Mouse (Mus musculus): ENCODE measurements around the gene Myd88.
A peak's percentile ranks its signal among the peaks of the same experiment; 100 is the strongest.
"Not testable (repeated sequence)": the region's sequence is repeated elsewhere in the genome, so short reads cannot be mapped to it uniquely, and the experiment has no call there.

The Myd88 gene

DNA sequence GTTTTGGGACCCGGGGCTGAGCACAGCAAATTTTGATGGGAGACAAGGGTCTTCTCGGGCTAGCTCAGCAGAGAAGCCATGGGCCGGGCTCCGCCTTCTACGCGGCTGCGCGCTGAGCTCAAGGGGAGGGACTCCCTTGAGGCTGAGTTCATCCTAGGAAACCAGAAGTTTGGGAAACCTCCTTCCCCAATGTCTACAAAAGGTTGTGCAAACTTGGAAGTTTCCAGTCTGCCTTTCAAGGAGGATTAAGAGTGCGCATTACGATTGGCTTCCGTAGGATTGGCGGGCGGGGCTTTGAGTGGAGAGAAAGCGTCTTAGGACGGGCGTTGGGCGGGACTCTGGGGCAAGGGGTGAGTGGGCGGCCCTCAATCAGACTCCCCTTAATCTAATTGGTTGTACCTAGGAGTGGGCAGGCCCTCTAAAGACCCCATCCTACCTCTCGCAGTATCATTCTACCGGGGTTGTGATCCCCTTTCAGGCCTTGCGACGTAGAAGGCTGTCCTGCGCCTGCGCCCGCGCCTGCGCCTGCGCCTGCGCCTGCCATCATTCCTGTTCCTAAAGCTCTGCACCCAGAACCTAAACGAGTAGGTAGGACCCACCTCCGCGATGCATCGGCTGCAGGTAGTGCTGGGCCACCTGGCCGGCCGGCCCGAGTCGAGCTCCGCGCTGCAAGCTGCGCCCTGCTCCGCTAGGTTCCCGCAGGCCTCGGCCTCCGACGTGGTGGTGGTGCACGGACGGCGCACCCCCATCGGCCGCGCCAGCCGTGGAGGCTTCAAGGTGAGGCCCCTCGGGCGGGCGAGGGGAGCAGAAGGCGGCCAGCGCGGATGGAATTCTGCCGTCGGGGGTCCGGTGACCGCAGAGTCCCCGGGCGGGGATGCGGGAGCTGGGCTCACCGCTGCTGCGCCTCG is at the start of gene Myd88:
Gene Myd88, minus strand, starts transcription at position 503 of the 908 bp plus-strand sequence.
- DNase-seq, result peak; percentile 99

DNA sequence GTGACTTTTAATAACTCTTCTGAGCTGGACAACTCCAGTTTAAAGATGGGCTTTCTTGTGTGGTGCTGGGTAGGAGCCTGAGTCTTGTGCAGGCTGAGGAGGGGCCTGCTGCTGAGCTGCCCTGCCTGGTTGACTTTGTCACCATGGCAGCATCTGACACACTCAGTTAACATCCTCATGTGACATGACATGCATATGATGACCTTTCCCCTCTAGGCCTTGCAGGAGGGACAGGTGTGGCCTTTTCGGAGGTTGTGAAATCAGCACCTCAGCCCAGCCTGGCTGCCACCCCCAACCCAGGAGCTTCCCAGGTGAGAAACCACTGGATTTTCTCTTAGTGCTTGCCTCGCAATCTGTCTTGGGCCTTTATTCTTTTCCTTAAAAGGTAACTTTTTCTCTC is 49.0 kb upstream of the Myd88 start:
- no peak for DNase-seq

DNA sequence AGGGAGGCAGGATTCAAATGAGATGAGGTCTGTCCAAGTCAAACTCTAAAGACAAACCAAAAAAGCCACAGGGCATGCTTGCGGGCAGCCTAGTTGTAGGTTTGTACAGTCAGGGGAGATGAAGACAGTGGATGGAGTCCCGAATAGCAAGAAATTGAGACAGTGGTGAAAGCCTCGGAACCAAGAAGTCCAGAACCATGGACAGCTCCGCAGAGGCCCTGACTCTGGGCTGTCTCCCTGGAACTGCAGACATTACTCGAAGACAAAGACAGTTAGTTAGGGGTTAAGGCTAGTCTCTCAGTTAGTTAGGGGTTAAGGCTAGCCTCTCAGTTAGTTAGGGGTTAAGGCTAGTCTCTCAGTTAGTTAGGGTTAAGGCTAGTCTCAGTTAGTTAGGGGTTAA is 47.7 kb upstream of the Myd88 start:
- no peak for DNase-seq

DNA sequence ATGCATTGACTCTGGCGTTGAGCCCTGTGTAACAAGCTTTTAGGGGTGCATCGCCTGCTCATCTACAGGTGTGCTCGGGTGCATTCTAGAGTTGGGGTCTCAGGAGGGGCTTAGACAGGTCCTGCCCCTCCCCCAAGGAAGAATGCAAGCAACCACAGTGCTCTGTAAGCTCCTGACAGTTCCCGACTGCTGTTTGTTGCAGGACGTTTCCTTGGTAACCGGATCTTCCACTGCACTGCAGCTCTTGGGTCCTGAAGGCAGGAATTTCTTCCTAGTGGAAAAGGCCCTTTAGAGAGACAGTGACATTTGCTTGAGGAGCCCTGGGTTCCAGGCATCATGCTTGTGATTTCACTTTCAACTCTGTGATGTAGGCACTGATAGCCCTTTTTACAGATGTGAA is 41.4 kb upstream of the Myd88 start:
- DNase-seq, result no peak

DNA sequence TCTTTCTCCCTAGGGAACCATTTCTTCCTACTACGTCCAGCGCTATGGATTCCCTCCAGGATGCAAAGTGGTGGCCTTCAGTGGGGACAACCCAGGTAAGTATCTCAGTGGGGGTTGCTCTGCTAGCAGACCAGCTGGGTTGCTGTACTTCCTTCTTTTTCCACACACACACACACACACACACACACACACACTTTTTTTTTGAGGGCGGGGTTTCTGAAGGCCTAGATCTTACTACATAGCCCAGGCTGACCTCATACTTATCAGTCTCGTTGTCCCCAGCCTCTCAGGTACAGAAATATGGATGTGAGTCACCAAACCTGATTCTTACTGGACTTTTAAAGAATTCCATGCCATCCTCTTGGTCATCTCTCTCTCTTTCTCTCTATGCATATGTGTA is 37.0 kb upstream of the Myd88 start:
- DNase-seq, result no peak

DNA sequence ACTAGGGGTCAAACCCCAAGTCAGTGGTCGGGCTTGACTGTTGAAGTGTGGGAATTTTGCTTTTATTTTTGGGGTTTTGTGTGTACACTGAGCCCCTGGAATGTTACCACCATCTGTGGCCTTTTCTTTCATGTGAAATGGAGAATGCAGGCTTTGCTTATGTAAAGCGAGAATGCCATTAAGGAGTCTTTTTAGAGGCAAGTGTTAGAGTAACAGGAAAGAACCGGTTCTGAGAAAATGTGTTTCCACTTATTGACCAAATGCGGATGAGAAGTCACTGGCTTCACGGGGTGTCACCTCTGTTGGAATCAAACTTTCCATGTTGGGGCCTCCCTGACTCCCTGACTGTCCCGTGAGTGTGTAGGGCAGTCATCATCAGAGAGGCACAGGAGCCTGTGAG is 34.3 kb upstream of the Myd88 start:
- DNase-seq, result no peak

DNA sequence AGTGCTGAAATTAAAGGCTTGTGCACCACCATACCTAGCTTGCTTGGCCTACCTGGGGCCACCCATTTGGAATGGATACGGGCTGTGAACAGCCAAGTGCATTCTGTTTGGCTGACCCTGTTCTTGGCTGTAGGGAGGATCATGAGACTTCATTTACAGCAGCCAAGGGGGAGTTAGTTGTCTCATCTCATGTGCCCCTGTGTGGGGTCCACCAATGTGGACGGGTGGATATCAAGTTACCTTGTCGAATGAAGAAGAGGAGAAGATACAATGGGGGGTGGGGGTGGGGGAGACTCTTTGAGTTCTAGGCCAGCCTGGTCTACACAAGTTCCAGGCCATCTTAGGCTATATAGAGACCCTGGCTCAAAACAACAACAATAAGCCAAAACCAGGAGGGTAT is 33.8 kb upstream of the Myd88 start:
- no peak for DNase-seq

DNA sequence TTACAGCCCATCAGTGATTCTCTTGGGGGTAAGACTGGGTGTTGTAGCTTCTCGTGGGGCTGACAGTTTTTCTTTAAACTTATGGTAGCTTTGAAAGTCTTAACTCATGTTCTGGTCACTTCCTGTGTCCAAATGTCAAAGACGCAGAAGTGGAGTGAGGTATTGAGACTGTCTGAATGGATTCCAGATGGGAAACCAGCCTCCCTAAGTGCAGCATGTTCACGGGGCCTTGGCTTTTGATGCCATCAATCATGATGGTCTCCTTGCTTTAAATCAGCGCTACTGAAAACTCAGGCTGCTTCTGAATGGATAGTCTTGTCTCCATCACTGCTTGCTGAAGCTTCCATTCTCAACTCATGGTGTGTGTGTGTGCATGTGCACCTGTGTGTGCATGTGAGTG is 30.0 kb upstream of the Myd88 start:
- no peak for DNase-seq

DNA sequence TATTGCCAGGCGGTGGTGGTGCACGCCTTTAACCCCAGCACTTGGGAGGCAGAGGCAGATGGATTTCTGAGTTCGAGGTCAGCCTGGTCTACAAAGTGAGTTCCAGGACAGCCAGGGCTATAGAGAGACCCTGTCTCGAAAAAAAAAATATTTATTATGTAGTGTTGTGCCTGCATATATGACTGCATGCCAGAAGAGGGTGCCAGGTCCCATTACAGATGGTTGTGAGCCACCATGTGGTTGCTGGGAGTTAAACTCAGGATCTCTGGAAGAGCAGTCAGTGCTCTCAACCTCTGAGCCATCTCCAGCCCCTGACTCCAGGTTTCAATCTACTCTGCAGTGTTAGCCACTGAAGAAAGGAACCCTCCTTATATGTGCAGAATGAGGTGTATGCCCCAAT is 29.6 kb upstream of the Myd88 start:
- DNase-seq, result not testable (repeated sequence)

DNA sequence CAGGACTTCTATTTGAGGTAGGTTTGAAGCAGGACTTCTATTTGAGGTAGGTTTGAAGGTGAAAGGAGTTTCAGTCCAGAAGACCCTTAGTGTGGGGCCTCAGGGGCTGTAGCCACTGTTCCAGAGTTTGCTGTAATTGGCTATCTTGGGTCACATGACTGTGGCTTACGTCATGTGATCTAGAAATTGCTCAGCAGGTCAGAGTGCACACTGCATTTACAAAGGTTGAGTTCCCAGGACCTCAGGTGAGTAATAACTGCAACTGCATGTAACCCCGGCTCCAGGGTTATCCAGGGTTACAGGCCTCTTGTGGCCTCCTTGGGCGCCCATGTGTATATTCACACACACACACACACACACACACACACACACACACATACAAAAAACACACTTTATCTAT is 27.2 kb upstream of the Myd88 start:
- no peak for DNase-seq

DNA sequence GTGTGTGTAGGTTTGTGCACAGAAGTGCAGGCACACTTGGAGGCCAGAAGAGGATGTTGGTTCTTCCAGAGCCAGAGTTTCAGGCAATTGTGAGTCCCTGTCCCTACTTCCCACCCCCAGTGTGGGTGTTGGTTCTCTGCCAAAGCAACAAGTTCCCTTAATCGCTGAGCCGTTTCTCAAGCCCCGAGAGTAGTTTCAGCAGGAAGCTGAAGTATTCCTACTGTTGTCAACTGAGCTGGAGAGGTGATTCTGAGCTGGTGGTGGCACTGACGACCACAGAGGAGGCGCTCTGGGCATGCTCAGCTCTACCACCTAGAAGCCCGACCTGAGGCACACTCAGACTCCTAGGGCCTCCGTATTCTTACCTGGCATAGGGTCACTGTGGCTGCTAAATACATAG is 24.1 kb upstream of the Myd88 start, which contains the start of gene Slc22a14:
Gene Slc22a14, minus strand, starts transcription at position 270 of the 400 bp plus-strand sequence.
- DNase-seq, result peak in 1 of 2 experiments; percentile 34

DNA sequence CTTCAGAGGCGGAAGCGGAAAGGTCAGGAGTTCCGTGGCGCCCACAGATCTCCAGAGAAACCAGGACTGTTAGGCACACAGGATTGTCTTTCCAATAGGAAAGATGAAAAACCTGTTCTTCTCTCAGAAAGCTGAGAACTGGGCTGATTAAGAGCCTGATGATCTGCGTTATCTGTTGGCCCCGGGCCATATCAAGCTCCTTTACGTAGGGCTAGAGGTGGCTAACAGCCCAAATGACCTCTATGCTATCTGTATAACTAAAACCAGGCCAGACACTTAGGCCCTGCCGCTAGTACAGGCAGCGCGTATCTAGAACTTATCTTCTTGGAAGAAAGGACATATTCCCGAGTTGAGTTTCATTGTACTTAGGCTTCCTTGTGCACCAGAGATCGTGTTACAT is 22.0 kb upstream of the Myd88 start:
- no peak for DNase-seq

DNA sequence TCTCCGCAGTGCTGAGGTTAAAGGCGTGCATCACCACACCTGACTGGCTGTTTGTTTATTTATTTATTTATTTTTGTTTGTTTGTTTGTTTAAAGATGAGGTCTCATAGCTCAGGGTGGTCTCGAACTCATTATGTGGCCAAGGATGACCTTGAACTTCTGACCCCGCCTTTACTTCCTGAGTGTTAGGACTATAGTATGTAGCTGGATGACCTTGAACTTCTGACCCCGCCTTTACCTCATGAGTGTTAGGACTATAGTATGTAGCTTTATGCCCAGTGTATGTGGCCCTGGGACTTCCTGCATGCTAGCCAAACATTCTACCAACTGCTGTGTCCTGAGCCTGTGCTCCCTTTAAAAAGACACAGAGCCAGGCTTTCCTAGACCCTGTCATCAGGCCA is 20.2 kb upstream of the Myd88 start:
- DNase-seq, result no peak

DNA sequence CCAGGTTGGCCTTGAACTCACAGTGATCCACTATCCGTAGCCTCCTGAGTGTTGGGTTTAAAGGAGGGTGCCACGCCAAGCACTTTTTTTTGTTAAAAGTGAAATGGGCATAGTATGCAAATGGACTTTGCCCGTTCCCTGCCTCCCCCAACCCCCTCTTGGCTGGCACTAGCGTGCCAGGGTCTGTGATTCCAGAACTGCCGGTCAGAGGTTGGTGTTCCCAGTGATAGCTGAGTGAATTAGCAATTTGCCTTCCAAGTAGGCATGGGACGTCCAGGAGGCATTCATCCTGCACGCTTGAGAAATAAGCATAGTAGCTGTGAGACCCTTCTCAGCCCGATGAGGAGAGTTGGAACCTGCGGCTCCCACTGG is 16.8 kb upstream of the Myd88 start:
- no peak for DNase-seq

DNA sequence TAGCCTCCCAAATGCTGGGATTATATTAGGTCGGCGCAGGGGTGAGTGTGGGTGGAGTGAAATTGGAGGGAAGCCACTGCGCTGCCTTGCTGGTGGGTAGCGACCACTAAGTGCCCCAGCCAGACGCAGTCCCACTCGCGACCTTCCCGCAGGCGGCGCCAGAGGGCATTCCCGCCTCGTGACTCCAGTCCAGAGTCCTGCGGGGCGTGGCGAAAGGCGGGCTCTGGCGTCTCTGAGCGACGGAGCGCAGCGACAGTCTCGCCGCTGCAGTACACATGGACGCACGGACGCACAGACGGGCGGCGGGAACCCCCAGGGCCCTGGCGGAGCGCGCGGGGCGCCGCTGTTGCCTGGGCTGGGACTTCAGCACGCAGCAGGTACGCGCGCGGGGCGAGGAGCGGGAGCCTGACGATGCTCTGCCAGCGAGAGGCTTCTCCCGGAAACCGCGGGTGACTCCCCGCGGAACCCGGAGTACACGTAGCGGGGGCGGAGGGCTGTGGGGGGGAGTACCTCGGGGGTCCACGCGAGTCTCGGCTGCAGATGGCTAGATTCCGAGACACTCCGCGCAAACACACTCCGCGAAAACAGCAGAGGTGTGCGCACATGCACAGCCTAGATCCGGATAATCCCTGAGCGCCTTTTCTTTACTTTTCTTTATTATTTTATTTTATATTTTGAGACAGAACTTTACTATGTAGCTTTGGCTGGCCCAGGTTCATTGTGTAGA is 16.3 kb upstream of the Myd88 start, which contains the start of gene Xylb:
Gene Xylb, plus strand, starts transcription at position 51 of the 727 bp plus-strand sequence.
- peak; percentile 92 to 95 for DNase-seq

DNA sequence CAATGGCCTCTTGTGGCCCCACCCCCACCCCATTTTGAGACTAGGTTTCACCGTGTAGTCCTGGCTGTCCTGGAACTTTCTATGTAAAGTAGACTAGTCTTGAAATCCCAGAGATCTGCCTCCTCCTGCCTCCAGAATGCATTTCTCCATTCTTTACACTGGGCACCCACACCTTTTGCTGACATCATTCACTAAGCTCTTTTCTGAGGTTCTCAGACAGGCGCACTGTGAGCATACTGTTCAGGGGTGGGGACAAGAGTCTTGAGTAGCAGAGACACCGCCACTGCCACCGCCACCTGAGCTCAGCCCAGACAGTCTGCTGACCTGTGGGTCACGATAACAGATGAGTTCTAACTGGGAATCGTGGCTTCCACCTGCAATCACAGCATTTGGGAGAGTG is 14.7 kb upstream of the Myd88 start:
- no peak for DNase-seq

DNA sequence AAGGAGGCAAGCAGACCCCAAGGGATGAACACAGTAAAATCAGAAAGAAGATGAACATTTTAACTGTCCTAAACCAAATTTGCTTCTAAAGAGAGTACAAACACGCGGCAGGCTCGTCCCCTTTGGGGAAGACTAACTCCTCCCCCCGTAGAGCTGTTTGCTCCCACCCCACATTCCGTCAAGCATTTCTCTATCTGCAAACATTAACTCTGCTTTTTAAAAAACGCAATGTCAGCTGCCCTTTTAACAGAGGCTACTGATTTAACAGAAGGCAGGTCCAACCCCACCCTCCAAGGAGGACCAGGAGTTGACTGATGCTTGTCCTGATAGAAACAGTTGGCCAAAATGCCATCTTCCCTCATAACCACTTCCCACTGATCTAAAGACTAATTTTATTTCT is 12.7 kb upstream of the Myd88 start:
- no peak for DNase-seq

DNA sequence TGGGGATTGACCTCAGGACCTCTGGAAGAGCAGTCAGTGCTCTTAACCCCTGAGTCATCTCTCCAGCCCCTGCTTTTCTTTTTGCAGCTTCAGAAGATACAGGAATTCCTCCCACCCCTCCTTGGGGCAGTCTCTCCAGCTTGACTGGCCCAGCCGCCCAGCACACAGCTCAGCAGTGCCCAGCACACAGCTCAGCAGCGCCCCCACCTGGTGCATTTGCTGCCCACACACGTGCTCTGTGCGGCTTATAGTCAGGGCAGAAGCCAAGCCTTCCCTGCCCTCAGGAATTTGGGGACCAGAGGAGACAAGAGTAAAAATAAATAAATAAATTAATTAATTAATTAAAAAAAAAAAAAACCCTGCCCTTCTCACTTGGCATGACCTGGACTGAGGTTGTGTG is 10.8 kb upstream of the Myd88 start:
- DNase-seq, result peak; percentile 76 to 82

DNA sequence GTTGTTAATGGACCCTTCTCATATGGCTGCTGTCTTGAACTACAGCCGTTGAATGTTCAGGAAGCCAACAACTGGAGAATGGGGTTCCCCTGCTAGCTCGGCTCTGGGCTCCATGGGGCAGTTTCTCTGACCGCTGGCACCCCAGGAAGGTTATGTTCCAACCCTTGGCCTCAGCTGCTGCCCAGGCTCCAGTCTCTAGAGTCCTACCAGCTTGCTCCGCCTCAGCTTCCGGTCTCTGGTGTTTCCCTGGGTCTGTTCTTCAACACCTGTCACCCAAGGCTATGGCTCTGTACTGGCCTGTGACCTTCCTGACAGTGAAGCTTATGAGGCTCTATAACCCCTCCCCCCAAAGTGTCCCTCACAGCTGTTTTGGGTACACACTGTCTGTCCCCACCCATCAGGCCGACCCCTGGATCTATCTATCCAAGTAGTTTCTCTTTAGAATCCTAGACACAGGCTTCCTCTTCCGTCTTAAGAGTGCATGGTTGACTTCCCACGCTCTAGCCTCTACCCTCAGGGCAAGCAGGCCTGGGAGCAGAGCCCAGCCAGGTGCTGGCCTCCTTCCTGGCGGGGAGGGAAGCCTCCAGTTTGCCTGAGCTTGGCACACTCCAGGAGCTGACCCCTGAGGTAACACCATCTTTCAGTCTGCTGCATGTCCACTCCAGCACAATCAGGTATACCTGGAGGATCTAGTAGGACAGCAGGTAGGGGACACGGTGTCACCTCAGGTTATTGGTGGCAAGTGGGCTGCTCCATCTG is 9.9 kb upstream of the Myd88 start:
- DNase-seq, result no peak

DNA sequence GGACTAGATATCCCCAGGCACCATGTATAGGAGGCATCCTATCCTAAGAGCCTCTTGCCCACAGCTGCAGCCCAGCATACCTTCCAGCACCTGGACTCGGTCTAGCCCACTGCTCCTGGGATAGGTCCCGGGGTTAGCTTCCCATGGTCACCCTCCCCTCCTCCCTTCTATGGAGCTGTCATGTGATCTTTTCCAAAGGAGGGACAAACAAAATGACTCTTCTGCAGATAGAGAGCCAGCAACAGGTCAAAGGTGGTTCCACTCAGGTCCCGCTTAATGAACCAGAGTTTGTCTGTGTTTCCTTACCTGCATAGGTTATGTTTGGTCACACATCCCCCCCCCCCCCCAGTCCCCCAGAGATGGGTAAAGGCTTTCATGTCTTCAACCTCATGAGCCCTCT is 9.3 kb upstream of the Myd88 start:
- no peak for DNase-seq

DNA sequence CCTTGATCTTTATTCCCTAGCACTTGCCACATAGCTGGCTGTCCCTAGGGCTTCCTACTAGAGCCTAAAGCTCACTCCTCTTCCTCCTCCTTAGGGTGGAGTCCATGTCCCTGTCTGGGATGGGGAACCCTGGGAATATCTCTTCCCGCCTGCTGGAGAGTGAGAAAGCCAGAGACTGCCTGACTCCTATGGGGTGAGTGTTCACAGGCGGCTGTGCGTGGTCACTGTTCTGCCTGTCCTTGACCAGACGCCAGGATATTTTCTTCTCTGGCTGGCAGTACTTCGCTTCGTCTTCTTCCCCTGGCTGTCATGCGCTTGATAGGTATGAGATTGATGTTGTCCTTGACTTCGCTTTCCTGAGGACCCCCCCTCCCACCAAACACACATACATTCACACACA is 5.2 kb upstream of the Myd88 start:
- DNase-seq, result no peak

DNA sequence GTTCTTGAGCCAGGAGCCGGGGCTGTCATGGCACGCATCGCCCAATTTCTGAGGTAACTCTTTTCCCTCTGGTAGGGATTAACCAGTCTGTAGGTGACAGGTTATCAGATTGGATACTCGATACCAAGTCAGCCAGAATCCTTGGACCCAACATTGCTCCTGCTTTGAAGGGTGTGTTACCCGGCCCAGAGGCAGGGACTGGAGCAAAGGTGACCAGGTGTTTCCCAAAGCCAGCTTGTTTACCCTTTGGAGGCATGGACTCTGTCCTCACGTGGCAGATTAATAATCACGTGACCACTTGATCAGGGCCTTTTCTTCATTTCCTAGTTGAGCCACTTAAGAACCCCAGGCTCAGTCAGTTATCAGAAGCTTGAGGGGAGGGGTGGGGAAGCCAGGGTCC is 1.5 kb upstream of the Myd88 start:
- DNase-seq, result peak; percentile 63 to 80

DNA sequence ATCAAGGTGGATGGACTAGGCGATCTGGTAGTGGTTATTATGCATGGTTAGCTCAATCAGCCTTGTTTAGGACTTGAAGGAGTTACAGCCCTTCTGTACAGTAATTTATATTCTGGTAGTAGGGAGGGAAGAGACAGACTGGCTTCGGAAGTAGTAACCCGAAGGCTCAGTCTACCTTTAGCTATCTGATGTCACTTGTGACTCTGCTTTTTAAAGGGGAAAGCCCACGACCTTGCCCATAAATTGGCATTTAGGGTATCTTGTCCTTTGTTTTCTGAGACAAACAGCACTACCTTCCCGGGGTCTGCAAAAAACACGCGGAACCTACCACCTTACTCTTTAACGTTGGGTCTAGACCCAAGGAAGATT is 1.0 kb downstream of the Myd88 start:
- DNase-seq, result no peak

Measured in lung, adult 18-20 months (tissue).